Mouse (Mus musculus) c-Kit-positive CD71-negative TER-119-negative erythroid progenitor cells, embryonic 14.5 days (primary cell): ENCODE data around the gene Deaf1.

ENCODE experiments used
- DNase-seq: peaks from one replicate; pipeline ENCODE4 v3.0.0-alpha.2; 2013; ENCODE audit warnings: low read depth

Deaf1 gene

DNA sequence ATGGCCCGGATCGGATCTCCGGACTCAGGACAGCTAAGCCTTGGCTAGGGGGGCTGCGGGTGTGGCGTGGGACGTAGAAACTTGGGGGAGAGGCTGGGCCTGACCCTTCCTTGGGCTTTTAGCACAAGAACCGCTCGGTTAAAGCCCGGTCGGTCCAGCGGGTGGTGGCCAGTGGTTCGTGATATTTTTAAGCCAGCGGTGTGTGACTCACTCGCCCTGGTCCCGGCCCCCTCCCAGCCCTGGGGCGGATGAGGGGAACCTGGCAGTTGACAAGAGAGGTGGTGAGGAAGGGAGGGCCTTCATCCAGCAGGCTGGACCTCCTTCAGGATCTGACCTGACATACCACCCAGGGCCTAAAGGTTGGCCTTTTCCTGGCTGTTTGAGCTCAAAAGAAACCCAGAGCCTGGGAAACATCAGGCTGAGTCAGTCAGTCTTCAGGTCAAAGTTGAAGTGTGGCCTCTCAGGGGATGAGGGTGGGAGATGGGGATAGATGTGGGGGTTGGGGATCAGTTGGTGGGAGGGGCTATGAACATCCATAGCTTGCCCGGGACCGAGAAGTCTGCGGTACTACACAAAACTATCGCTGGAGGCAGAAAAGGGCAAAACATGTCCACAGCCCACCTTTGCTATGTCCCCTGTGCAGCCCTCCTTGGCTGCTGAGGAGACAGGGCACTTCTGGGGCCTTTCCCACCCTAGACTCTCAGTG lies 11.9 kb upstream of the Deaf1 start:
- DNase-seq = no peak

DNA sequence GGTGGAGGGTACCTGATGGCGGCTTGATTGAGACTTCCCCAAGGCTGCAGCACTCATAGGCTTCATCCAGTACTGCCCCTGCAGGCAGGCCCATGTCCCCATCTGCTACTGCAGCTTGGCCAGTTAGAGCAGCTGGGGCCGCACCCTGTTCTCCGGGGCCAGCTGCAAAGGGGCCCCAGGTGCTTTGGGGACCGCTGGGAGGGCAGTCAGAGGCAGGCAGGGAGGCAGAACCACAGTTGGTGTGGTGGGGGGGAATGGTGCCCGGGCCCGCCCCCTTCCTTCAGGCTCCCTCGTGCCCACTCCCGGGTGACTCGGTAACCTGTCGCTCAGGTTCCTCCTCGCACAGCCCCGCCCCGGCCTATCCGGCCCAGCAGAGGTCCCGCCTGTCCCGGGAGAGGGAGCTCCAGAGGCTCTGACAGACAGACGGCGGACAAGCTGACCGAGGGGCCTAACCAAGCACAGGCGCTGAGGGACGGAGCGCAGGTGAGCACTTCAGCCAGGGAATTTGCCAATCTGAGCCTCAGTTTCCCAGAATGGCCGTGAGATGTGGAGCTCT lies 11.2 kb upstream of the Deaf1 start, which contains the start of gene Eps8l2:
Gene Eps8l2, plus strand, starts transcription at position 305 of the 556 bp plus-strand sequence.
- no peak for DNase-seq

GRCm38 (mm10) chr7:141337716-141338416 lies 10.4 kb upstream of the Deaf1 start:
- DNase-seq = no peak

DNA sequence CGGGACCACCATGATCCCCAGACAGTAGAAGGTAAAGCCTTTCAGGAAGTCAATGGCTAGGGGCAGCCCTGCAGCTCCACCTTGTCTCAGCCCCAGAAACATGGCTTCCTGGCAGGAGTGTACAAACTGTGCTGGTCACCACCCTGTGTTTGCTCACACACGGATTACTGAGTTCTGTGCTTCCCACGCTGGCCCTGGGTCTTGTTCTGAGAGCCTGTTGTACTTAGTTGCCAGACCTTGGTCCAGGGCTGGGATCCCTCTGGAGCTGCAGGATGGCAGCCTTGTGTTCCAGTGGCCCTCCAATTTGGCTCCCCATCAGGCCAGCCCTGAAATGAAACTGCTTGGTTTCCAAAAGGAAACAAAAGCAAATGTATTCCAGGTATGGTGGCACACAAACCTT lies 8.8 kb upstream of the Deaf1 start:
- no peak for DNase-seq

GRCm38 (mm10) chr7:141335682-141336081 lies 8.2 kb upstream of the Deaf1 start:
- no peak for DNase-seq

GRCm38 (mm10) chr7:141335044-141335579 lies 7.6 kb upstream of the Deaf1 start:
- DNase-seq = no peak

DNA sequence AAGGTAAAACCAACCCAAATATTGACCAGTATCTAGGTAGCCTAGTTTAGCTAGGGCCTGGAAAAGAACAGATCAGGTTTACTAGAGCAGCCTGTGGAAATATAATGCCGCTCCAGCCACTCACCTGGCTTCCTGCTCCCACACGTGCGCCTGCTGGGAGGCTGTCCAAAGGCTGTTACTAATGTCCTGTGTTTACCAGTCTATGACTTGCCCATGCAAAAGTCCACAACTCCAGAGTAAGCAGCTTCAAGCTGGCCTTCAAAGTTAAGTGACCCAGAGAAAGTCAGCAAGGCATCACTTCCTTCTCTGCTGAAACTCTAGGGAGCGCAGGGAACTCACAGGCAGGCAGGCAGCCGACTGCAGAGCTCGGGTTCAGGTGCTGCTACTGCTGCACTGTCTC lies 4.5 kb upstream of the Deaf1 start:
- DNase-seq = no peak

DNA sequence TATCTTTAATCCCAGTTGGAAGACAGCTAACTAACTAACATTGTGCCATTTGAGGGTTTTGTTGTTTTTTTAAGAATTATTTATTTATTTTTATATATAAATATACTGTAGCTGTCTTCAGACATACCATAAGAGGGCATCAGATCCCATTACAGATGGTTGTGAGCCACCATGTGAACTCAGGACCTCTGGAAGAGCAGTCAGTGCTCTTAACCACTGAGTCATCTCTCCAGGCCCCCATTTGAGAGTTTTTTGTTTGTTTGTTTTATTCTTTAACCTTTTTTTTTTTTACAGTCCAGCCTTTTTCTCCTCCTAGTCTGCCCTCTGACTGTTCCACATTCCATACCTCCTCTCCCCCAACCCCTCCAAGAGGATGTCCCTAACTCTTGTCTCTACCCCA lies 3.2 kb upstream of the Deaf1 start:
- no peak for DNase-seq

DNA sequence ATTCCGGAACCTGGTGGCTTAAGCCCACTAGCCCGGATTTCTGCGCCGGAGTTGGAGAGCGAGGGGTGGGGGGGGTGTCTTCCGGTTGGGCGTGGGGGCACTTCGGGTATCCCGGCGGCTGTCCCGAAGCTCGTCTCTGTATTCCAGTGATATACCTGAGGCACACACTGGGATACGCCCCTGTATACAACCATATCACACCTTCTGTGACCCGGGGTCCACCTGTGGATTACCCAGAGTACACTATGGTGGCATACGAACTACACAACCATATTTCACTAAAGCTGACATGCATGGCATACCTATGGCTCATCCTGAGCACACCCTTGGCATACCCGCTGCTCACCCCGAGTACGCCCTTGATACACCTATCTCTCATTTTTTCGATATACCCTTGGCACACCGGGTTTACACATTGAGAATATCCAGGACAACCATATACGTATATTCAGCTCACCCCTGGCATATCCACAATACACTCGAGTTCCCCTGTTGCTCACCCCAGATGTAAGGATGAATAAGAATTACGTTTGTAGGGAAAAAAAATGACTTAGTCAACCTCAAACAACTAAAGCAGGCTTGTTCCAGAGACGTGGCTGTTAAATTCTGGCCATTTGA lies 992 bp upstream of the Deaf1 start:
- no peak for DNase-seq

- DNase-seq = no peak
Measured at GRCm38 (mm10) chr7:141326546-141327446, 694 bp downstream of the Deaf1 start.

DNA sequence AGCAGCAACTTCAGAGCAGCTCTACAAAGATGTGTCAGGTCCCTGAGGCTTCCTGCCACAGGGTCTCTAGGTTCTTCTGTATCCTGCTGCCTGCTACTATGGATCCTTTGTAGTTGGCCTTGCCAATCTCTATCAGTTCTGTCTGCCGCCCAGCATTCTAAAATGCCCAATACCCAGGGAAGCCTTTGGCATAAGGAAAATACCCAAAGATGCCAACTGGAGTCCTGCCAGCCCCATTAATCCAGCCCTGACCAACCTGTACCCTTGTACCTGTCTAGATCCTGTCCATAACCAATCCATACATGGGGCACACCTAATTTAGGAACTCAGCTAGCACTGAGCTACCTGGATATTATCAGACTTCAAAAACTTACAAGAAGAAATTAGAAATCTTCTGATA lies 2.8 kb downstream of the Deaf1 start:
- DNase-seq = no peak

DNA sequence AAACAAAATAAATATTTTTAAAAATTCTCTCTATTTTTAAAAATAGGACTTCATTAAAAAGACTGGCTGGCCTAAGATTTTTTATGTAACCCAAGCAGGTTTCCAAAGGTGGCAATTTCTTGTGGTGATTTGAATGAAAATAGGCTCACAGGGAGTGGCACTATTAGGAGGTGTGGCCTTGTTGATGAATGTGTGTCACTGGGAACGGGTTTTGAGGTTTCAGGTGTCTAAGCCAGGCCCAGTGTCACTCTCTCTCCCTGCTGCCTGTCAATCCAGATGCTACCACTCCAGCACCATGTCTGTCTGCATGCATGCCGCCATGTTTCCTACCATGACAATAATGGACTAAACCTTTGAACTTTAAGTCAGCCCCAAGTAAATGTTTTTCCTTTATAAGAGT lies 8.0 kb downstream of the Deaf1 start:
- no peak for DNase-seq

- no peak for DNase-seq
Measured at GRCm38 (mm10) chr7:141317619-141318132, 9.8 kb downstream of the Deaf1 start.

DNA sequence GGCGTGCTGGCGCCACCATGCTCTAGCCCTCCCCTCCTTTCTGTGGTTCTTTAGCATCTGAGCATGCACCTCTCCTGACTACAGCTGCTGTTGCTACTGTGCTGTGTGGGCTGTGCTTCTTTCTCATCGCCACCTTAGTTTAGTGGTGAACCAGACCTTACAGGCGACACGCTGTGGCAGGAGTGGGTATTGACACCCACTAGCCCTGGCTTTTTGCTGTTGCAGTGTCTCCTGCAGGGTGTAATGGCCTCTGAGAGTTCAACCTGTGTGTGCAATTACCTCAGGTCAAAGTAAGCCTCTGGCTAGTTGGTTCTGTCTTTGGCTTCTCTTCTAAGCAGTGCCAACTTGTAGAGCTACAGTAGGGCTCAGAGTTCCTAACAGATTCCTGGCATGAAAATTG lies 11.5 kb downstream of the Deaf1 start:
- no peak for DNase-seq

DNA sequence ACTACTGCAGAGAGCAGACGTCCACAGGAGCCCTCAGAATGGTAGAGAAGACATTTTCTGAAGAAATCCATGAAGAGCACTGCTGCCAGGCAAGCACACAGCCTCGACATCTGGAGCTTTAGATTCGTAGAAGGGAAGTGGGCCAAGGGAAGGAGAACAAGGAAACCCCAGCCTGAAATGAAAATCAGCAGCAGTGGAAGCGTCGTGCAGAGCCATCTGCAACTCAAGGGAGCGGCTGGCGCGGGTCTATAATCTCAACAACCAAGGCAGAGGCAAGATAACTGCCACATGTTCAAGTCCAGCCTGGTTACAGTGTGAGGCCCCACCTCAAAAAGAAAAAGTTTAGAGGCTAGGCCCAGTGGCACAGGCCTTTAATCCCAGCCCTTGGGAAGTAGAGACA lies 12.4 kb downstream of the Deaf1 start:
- no peak for DNase-seq

DNA sequence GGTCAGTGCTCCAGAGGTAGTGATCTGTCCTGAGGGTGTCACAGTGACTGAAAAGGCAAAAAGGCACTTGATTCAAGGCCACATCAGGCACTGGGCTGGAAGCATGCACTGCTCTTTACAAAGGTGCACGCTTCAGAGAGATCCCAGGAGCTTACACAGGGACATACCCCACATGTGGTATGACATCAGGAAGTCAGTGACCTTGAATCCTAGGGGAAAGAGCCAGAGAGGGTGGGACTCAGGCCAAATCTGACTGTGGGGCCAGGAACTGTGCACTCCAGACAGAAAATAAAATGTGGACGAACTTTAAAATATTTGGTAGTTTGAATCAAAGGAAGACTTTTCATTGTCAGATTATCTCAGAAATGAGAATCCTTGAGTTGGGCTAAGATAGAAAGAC lies 13.1 kb downstream of the Deaf1 start:
- DNase-seq = no peak

GRCm38 (mm10) chr7:141304537-141304936 lies 23.0 kb downstream of the Deaf1 start:
- DNase-seq = no peak

DNA sequence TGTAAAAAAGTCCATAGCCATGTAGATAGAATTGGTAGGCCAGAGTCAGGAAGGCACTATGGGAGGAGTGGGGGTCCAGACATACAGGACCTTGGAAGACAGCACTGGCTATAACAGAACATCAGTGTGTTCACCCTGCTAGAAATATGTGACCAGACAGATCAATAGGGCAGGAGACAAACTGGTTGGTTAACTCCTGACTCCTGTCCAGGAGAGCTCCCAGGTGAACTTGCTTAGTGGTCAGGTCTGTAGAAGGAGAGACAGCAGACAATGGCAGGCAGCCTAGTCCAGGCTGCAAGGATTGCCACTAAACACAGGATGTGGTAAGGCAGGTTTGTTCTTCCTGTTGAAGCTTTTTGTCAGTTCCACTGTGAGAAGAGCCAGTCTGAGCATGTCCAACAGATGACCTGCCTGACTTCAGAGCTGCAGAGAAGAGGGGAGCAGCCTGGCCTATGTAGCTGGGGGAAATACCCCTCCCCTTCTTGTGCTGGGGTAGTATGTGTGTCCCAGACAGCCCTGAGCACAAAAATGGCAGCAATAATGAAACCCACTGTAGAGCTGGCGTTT lies 24.7 kb downstream of the Deaf1 start:
- no peak for DNase-seq

DNA sequence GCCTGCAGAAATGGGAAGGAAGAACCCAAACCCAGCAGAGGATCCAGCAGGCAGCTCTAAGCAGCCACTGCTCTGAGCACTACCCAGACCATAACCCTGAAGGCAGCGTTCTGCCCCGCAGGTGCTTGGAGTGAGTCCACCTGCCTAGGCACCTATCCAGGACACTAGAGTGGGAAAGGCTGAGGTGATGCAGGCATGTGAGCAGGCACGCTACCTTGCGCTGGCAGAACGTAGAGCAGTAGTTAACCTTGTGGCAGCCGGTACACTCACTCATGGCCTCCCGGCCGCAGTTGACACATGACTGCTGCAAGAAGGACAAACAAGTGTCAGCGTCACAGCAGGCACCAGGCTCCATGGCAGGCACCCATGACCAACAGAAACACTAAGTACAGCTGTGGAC lies 26.1 kb downstream of the Deaf1 start:
- no peak for DNase-seq

DNA sequence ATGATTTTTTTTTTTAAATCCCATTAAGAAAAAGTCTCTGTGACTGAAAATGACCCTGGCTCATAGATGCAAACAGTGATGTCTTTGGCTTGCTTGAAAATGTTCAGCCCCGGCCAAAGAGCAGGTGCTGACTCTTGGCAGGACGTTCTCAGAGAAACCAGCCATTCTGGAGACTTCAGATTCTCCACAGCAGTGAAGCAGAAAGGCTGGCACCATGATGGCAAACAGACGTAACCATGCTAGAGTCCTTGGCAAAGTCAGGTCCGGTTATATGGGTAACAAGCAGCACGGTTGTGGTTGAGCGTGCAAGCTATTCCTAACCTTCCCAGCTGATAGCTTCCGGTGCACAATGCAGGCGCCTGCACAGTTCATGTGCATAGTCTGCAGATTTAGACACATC lies 28.3 kb downstream of the Deaf1 start:
- no peak for DNase-seq
